Mouse (Mus musculus): Measurements from ENCODE around the gene Jade3. TPM values are rescaled to one million over a fixed set of nuclear protein-coding genes. Genes with fewer than 3 reads are reported as not detected.

Gene Jade3
- polyA plus RNA-seq (2014; fragmentation: Illumina TruSeq; extraction: RNeasy Lipid Tissue Mini Kit (QIAGEN cat#74804); ENCODE audit: low read depth, low replicate concordance), result 17.7 TPM

GRCm38 (mm10) chrX:20425140-20425838 lies at the start of gene Jade3:
Jade3 (plus strand) TSS chrX:20425688.

GRCm38 (mm10) chrX:20549532-20549931 lies 124.0 kb downstream of the Jade3 start, which contains the start of gene Rgn:
Rgn (plus strand) TSS chrX:20549787.

Other genes starting within 250 kb of the Jade3 start
- gene Slc9a7, start 133.9 kb upstream of the Jade3 start, polyA plus RNA-seq (2014; fragmentation: Illumina TruSeq; extraction: RNeasy Lipid Tissue Mini Kit (QIAGEN cat#74804); ENCODE audit: low read depth, low replicate concordance), result 3.4 TPM
- 132 TPM for gene Rp2, start 61.2 kb upstream of the Jade3 start, polyA plus RNA-seq (2014; fragmentation: Illumina TruSeq; extraction: RNeasy Lipid Tissue Mini Kit (QIAGEN cat#74804); ENCODE audit: low read depth, low replicate concordance)
- 6.1 TPM for gene Rgn, start 124.1 kb downstream of the Jade3 start, polyA plus RNA-seq (2014; fragmentation: Illumina TruSeq; extraction: RNeasy Lipid Tissue Mini Kit (QIAGEN cat#74804); ENCODE audit: low read depth, low replicate concordance)
- 5.6 TPM for gene Rbm10, start 191.8 kb downstream of the Jade3 start, polyA plus RNA-seq (2014; fragmentation: Illumina TruSeq; extraction: RNeasy Lipid Tissue Mini Kit (QIAGEN cat#74804); ENCODE audit: low read depth, low replicate concordance)
- gene Ndufb11, start 191.9 kb downstream of the Jade3 start, polyA plus RNA-seq (2014; fragmentation: Illumina TruSeq; extraction: RNeasy Lipid Tissue Mini Kit (QIAGEN cat#74804); ENCODE audit: low read depth, low replicate concordance), result 31.7 TPM
- 102 TPM for gene Uba1, start 232.6 kb downstream of the Jade3 start, polyA plus RNA-seq (2014; fragmentation: Illumina TruSeq; extraction: RNeasy Lipid Tissue Mini Kit (QIAGEN cat#74804); ENCODE audit: low read depth, low replicate concordance)

Data from sigmoid colon, adult 10 weeks (tissue).